In the genomic region with DNA sequence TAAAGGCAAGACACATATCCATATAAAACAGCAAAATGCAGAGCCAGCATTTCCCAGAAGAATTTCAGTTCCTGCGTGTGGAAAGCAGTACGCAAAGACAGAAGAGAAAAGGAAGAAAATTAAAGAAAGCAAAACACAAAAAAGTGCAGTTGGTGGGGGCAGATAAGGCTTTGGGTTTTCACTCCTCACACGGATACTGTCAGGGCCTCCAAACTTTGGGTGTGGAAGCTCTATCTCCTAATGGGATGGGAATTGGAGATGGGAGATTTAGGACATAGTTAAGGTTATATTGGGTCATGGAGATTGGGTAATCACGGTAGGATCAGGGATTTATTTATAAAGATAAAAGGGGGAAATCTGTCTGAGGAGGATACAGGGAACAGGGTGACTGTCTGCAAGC, we compare ENCODE assay signal across 19 mouse cellular contexts.
DNase-seq lines count a peak whose midpoint lies in the region; ATAC-seq and TF ChIP-seq lines count a peak whose summit lies in the region.
"Had no signal": no experiment of that assay in that cellular context is flagged by ENCODE, and none has a peak within 500 bp of the region (broad histone marks: within the 10 kb centered on the region; RNA-seq: fewer than 3 reads in every experiment).

No protein-coding gene starts in this region.

- TF ChIP-seq CTCF in MEL (IDR thresholded peaks at IDR 0.05 in 2 of 3, conservative IDR thresholded peaks at IDR 0.05 in 1 of 3; ENCODE audit: control insufficient read depth in 1 of 3, insufficient read depth in 1 of 3, low read depth in 2 of 3, low read length in 3 of 3, poor library complexity in 1 of 3, severe bottlenecking in 1 of 3), result no peak

- peak; percentile 40 for DNase-seq in MEL (ENCODE audit: low read depth, low spot score)
- DNase-seq: adrenal gland, adult 2 months; adrenal gland, adult 8-10 months; adrenal gland, postnatal 10 days; adrenal gland, postnatal 14 days; adrenal gland, postnatal 25 days; adrenal gland, postnatal 36 days; B cell, adult 2 months; cerebellum, adult 11 months; cerebellum, adult 11-12 months; cerebellum, adult 18-20 months; cerebellum, adult 2 months; cerebellum, adult 8-10 months had no signal

- TF ChIP-seq EP300 in MEL (IDR thresholded peaks at IDR 0.05; ENCODE audit: low read depth in 1 of 2, low read length in 2 of 2), result peak; percentile 49 to 63; a peak in 3 of 4 replicates

- ATAC-seq in forebrain, embryonic 15.5 days (replicated peaks), result no peak
- ATAC-seq: activated CD4-positive, CD25-positive, alpha-beta regulatory T cell, adult 4 months; CD4-positive, CD25-positive, alpha-beta regulatory T cell, adult 4 months; Patski had no signal

- H3K9ac ChIP-seq in MEL (ENCODE audit: control insufficient read depth, low read depth, low read length, poor library complexity, severe bottlenecking), result no peak overlapping the region
- no peak overlapping the region for H3K9ac ChIP-seq in forebrain, embryonic 15.5 days (replicated peaks)

- no peaks in the 10 kb centered on the region for H3K79me2 ChIP-seq in MEL (ENCODE audit: control insufficient read depth, insufficient read depth, low read length, poor library complexity)

- 88% methylated on average over 4 of the region's 4 CpGs for WGBS in forebrain, embryonic 15.5 days

- no peaks in the 10 kb centered on the region for H3K27me3 ChIP-seq in MEL (ENCODE audit: control insufficient read depth in 1 of 2, insufficient read depth in 2 of 2, low read length in 2 of 2)
- no peaks in the 10 kb centered on the region for H3K27me3 ChIP-seq in forebrain, embryonic 15.5 days
- H3K27me3 ChIP-seq: CH12.LX, Patski had no signal

- H3K4me3 ChIP-seq in MEL (ENCODE audit: control insufficient read depth in 1 of 2, insufficient read depth in 1 of 2, low read depth in 2 of 2, low read length in 2 of 2), result no peak overlapping the region
- no peak overlapping the region for H3K4me3 ChIP-seq in forebrain, embryonic 15.5 days

- H3K9me3 ChIP-seq in MEL (replicated peaks; ENCODE audit: insufficient read depth, low read length), result no peaks in the 10 kb centered on the region
- no peaks in the 10 kb centered on the region for H3K9me3 ChIP-seq in forebrain, embryonic 15.5 days
- H3K9me3 ChIP-seq: G1E had no signal

- H3K4me1 ChIP-seq in MEL (ENCODE audit: control insufficient read depth in 1 of 2, insufficient read depth in 2 of 2, low read length in 2 of 2), result peaks cover 14 to 28% of the 10 kb centered on the region in 2 experiments
- H3K4me1 ChIP-seq in forebrain, embryonic 15.5 days, result no peaks in the 10 kb centered on the region

- no peak overlapping the region for H3K4me2 ChIP-seq in forebrain, embryonic 15.5 days (replicated peaks)

- TF ChIP-seq RAD21 in MEL (IDR thresholded peaks at IDR 0.05; ENCODE audit: low read depth, low read length), result no peak

- no peak for TF ChIP-seq POLR2A in MEL (IDR thresholded peaks at IDR 0.05; ENCODE audit: control insufficient read depth in 1 of 2, insufficient read depth in 1 of 2, low read depth in 1 of 2, low read length in 2 of 2, poor library complexity in 1 of 2)

- peaks cover 0 to 23% of the 10 kb centered on the region in 2 experiments; a peak in 2 of 4 replicates for H3K36me3 ChIP-seq in MEL (ENCODE audit: control insufficient read depth in 1 of 2, insufficient read depth in 2 of 2, low read length in 2 of 2)
- H3K36me3 ChIP-seq in forebrain, embryonic 15.5 days, result no peaks in the 10 kb centered on the region
- H3K36me3 ChIP-seq: G1E had no signal

- no peak overlapping the region for H3K27ac ChIP-seq in MEL (ENCODE audit: control insufficient read depth, low read depth, low read length)
- no peak overlapping the region for H3K27ac ChIP-seq in forebrain, embryonic 15.5 days (replicated peaks)

TF ChIP-seq in MEL, 35 proteins besides CTCF, POLR2A, EP300 and RAD21:
- TF ChIP-seq MYB (IDR thresholded peaks at IDR 0.05; ENCODE audit: low read depth, low read length), result no peak
- TF ChIP-seq TCF12 (IDR thresholded peaks at IDR 0.05; ENCODE audit: low read depth, low read length), result peak; percentile 39; the same call in 1 of the 2 replicates
- peak; percentile 32; the same call in 1 of the 2 replicates for TF ChIP-seq SIN3A (IDR thresholded peaks at IDR 0.05; ENCODE audit: low read length)
- no peak for TF ChIP-seq MEF2A (IDR thresholded peaks at IDR 0.05; ENCODE audit: extremely low read depth, insufficient replicate concordance, low read depth, low read length, poor library complexity, severe bottlenecking)
- peak; percentile 63 for TF ChIP-seq GATA1 (IDR thresholded peaks at IDR 0.05; ENCODE audit: low read depth, low read length)
- TF ChIP-seq RCOR1 (IDR thresholded peaks at IDR 0.05; ENCODE audit: low read depth, low read length), result peak; percentile 86
- peak; percentile 21; the same call in 1 of the 2 replicates for TF ChIP-seq TAL1 (IDR thresholded peaks at IDR 0.05; ENCODE audit: low read length)
